18 mouse cellular contexts compared by ENCODE assay signal in the genomic region with DNA sequence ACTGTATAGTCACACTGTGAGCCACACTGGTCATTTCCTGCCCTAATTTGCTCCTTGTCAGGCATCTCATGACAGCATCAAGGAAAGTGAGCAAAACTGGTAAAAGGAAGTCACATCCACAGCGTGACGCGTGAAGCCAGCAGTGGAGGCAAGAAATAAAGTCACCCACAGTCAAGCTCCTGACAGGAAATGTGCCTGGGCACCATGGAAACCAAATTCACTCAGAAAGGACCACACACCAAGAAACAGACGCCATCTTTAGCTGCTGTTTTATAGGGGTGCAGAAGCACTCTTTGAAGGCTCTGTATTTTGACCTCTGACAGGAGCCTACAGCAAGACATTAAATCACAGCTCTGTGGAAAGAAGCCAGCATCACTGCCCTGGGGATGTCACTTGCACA.
DNase-seq lines count a peak whose midpoint lies in the region; ATAC-seq lines count a peak whose summit lies in the region.
"Had no signal": no experiment of that assay in that cellular context is flagged by ENCODE, and none has a peak within 500 bp of the region (broad histone marks: within the 10 kb centered on the region; RNA-seq: fewer than 3 reads in every experiment).

No protein-coding gene starts in this region.

- H3K36me3 ChIP-seq in kidney, embryonic 15.5 days, result no peaks in the 10 kb centered on the region
- H3K36me3 ChIP-seq in limb, embryonic 11.5 days (ENCODE audit: control insufficient read depth, insufficient read depth, low read length), result no peaks in the 10 kb centered on the region
- no peaks in the 10 kb centered on the region for H3K36me3 ChIP-seq in liver, embryonic 11.5 days (ENCODE audit: control insufficient read depth, insufficient read depth, low read length)
- H3K36me3 ChIP-seq: heart, embryonic 10.5 days; stomach, embryonic 15.5 days had no signal

- no peak overlapping the region for H3K4me2 ChIP-seq in kidney, embryonic 15.5 days
- H3K4me2 ChIP-seq in limb, embryonic 11.5 days (ENCODE audit: low read depth, severe bottlenecking), result no peak overlapping the region
- H3K4me2 ChIP-seq in liver, embryonic 11.5 days, result no peak overlapping the region
- H3K4me2 ChIP-seq: hindbrain, embryonic 14.5 days; stomach, embryonic 15.5 days had no signal

- 31% methylated on average over 4 of the region's 4 CpGs for WGBS in kidney, embryonic 15.5 days
- WGBS in limb, embryonic 11.5 days, result 16% methylated on average over 4 of the region's 4 CpGs
- 61% methylated on average over 4 of the region's 4 CpGs for WGBS in liver, embryonic 11.5 days

- no peak for DNase-seq in kidney, adult 8-10 months
- DNase-seq in R1 (ENCODE audit: low read depth, low spot score), result peak; percentile 58
- DNase-seq in embryo, embryonic 11 days, result peak; percentile 61
- DNase-seq in limb, embryonic 11.5 days (ENCODE audit: low spot score), result peak; percentile 75
- no peak for DNase-seq in liver, embryonic 11.5 days (ENCODE audit: low spot score)
- no peak for DNase-seq in spleen, postnatal 14 days (ENCODE audit: low spot score in 2 of 2)
- no peak for DNase-seq in layer of hippocampus, adult 8-10 months (ENCODE audit: low spot score in 2 of 2)
- DNase-seq: cerebellum, adult 9-11 months; gastrocnemius, postnatal 14 days; heart, postnatal 10 days; kidney, adult 11 months; lung, postnatal 4 days; right cerebral cortex, adult 18-20 months; thymus, adult 2 months had no signal

- H3K27ac ChIP-seq in kidney, embryonic 15.5 days, result no peak overlapping the region
- no peak overlapping the region for H3K27ac ChIP-seq in limb, embryonic 11.5 days (replicated peaks; ENCODE audit: low read depth, low read length)
- H3K27ac ChIP-seq in liver, embryonic 11.5 days (ENCODE audit: low read depth, low read length), result no peak overlapping the region
- H3K27ac ChIP-seq: heart, embryonic 10.5 days; hindbrain, embryonic 14.5 days; stomach, embryonic 15.5 days had no signal

- H3K4me3 ChIP-seq in kidney, embryonic 15.5 days (replicated peaks), result no peak overlapping the region
- H3K4me3 ChIP-seq in limb, embryonic 11.5 days (ENCODE audit: low read depth, low read length), result no peak overlapping the region
- no peak overlapping the region for H3K4me3 ChIP-seq in liver, embryonic 11.5 days (ENCODE audit: low read depth, low read length)
- H3K4me3 ChIP-seq: heart, embryonic 10.5 days; stomach, embryonic 15.5 days had no signal

- no peaks in the 10 kb centered on the region for H3K27me3 ChIP-seq in kidney, embryonic 15.5 days
- no peaks in the 10 kb centered on the region for H3K27me3 ChIP-seq in limb, embryonic 11.5 days (ENCODE audit: control insufficient read depth, insufficient read depth, low read length)
- H3K27me3 ChIP-seq in liver, embryonic 11.5 days (replicated peaks; ENCODE audit: control insufficient read depth, insufficient read depth, low read length), result no peaks in the 10 kb centered on the region
- H3K27me3 ChIP-seq: stomach, embryonic 15.5 days had no signal

- peaks cover 7% of the 10 kb centered on the region; the same call in 1 of the 2 replicates for H3K4me1 ChIP-seq in kidney, embryonic 15.5 days
- peaks cover 8% of the 10 kb centered on the region; the same call in 1 of the 2 replicates for H3K4me1 ChIP-seq in limb, embryonic 11.5 days (ENCODE audit: control insufficient read depth, insufficient read depth, low read length)
- H3K4me1 ChIP-seq in liver, embryonic 11.5 days (replicated peaks; ENCODE audit: control insufficient read depth, insufficient read depth, low read length), result no peaks in the 10 kb centered on the region
- H3K4me1 ChIP-seq: stomach, embryonic 15.5 days had no signal

- 0 out of 2 replicates have a peak, but pooled peaks have one; percentile 58 for ATAC-seq in kidney, embryonic 15.5 days (replicated peaks; ENCODE audit: low FRiP score)
- ATAC-seq in limb, embryonic 11.5 days (ENCODE audit: insufficient number of reproducible peaks, low FRiP score, low TSS enrichment, low read depth), result 0 out of 2 replicates have a peak, but pooled peaks have one; percentile 18
- ATAC-seq in liver, embryonic 11.5 days (replicated peaks; ENCODE audit: low FRiP score), result no peak

- no peaks in the 10 kb centered on the region for H3K9me3 ChIP-seq in kidney, embryonic 15.5 days (replicated peaks)
- H3K9me3 ChIP-seq in limb, embryonic 11.5 days (ENCODE audit: control insufficient read depth, low read length), result no peaks in the 10 kb centered on the region
- no peaks in the 10 kb centered on the region for H3K9me3 ChIP-seq in liver, embryonic 11.5 days (ENCODE audit: control insufficient read depth, low read length)
- H3K9me3 ChIP-seq: heart, embryonic 10.5 days; stomach, embryonic 15.5 days had no signal

- H3K9ac ChIP-seq in kidney, embryonic 15.5 days, result no peak overlapping the region
- H3K9ac ChIP-seq in limb, embryonic 11.5 days (ENCODE audit: low read length), result no peak overlapping the region
- H3K9ac ChIP-seq in liver, embryonic 11.5 days (ENCODE audit: low read depth, low read length), result no peak overlapping the region
- H3K9ac ChIP-seq: hindbrain, embryonic 14.5 days; stomach, embryonic 15.5 days had no signal

Comparison
In these comparisons a context has a peak if more than half of its experiments do, and no peak if none do; other contexts are left out.
1. DNase-seq: peak in R1 (single experiment), embryo, embryonic 11 days (single experiment) and limb, embryonic 11.5 days (single experiment); none in kidney, adult 8-10 months (0 of 2), liver, embryonic 11.5 days (single experiment), spleen, postnatal 14 days (0 of 2) and layer of hippocampus, adult 8-10 months (0 of 2).